Mouse (Mus musculus) MEL (cell line): ENCODE data around the gene Abcc1. TPM values are rescaled to one million over a fixed set of nuclear protein-coding genes. Genes with fewer than 3 reads are reported as not detected.

Experiments used
- DNase-seq: peaks from one replicate; pipeline ENCODE4 v3.0.0; 2011; ENCODE audit warnings: low read depth, low spot score
- H3K27ac ChIP-seq: 2 replicates; pipeline ENCODE4 v1.5.1; 2012; ENCODE audit warnings: low read depth, mild to moderate bottlenecking, control low read depth, low read length, moderate library complexity; ENCODE audit not compliant: control insufficient read depth
- H3K27me3 ChIP-seq, 2 experiments: fragments of 150-350 bp in 1 of 2; sonication (generic) in 1 of 2; 2 replicates each; pipeline ENCODE4 v1.6.1; 2012; ENCODE audit warnings: low read length in 2 of 2, mild to moderate bottlenecking in 2 of 2, improper control_type of control experiment in 1 of 2, moderate library complexity in 1 of 2; ENCODE audit not compliant: insufficient read depth in 2 of 2, control insufficient read depth in 1 of 2
- H3K36me3 ChIP-seq, 2 experiments: 2 replicates each; pipeline ENCODE4 v1.6.1; 2012 to 2014; ENCODE audit warnings: low read length in 2 of 2, improper control_type of control experiment in 1 of 2, inconsistent platforms in 1 of 2, mild to moderate bottlenecking in 1 of 2; ENCODE audit not compliant: insufficient read depth in 2 of 2, control insufficient read depth in 1 of 2
- H3K4me1 ChIP-seq, 2 experiments: fragments of 150-350 bp in 1 of 2; sonication (generic) in 1 of 2; 2 replicates each; pipeline ENCODE4 v1.6.1; 2012; ENCODE audit warnings: low read length in 2 of 2, improper control_type of control experiment in 1 of 2, mild to moderate bottlenecking in 1 of 2; ENCODE audit not compliant: insufficient read depth in 2 of 2, control insufficient read depth in 1 of 2
- H3K4me3 ChIP-seq, 2 experiments: fragments of 150-350 bp in 1 of 2; sonication (generic) in 1 of 2; 2 replicates each; pipeline ENCODE4 v1.5.1; 2012; ENCODE audit warnings: low read depth in 2 of 2, low read length in 2 of 2, mild to moderate bottlenecking in 2 of 2, moderate library complexity in 2 of 2, control low read depth in 1 of 2, improper control_type of control experiment in 1 of 2; ENCODE audit not compliant: control insufficient read depth in 1 of 2, insufficient read depth in 1 of 2
- H3K79me2 ChIP-seq: 2 replicates; pipeline ENCODE4 v1.6.1; 2012; ENCODE audit warnings: mild to moderate bottlenecking, low read length, moderate library complexity; ENCODE audit not compliant: control insufficient read depth, poor library complexity, insufficient read depth
- H3K9ac ChIP-seq: 2 replicates; pipeline ENCODE4 v1.6.1; 2012; ENCODE audit warnings: low read depth, mild to moderate bottlenecking, control low read depth, low read length, moderate library complexity; ENCODE audit not compliant: control insufficient read depth, poor library complexity, severe bottlenecking
- H3K9me3 ChIP-seq: fragments of 150-350 bp; sonication (generic); replicated peaks from 2 replicates; pipeline ENCODE4 v1.6.1; 2012; ENCODE audit warnings: mild to moderate bottlenecking, low read length, improper control_type of control experiment, moderate library complexity; ENCODE audit not compliant: insufficient read depth
- E2F4 ChIP-seq: IDR thresholded peaks from 2 replicates; pipeline ENCODE4 v1.6.1; 2011; ENCODE audit warnings: low read depth, low read length, improper control_type of control experiment, borderline replicate concordance
- ELF1 ChIP-seq: IDR thresholded peaks from 2 replicates; pipeline ENCODE4 v1.6.1; 2014; ENCODE audit warnings: low read depth, mild to moderate bottlenecking, inconsistent platforms, low read length, improper control_type of control experiment, moderate library complexity
- ETS1 ChIP-seq: IDR thresholded peaks from 2 replicates; pipeline ENCODE4 v1.6.1; 2012; ENCODE audit warnings: low read depth, mild to moderate bottlenecking, inconsistent platforms, low read length, improper control_type of control experiment, moderate library complexity
- GABPA ChIP-seq: IDR thresholded peaks from 2 replicates; pipeline ENCODE4 v1.6.1; 2012; ENCODE audit warnings: low read depth, mild to moderate bottlenecking, inconsistent platforms, low read length, improper control_type of control experiment, moderate library complexity
- GATA1 ChIP-seq: IDR thresholded peaks from 2 replicates; pipeline ENCODE4 v1.6.1; 2011; ENCODE audit warnings: low read depth, low read length, improper control_type of control experiment
- JUND ChIP-seq: IDR thresholded peaks from 2 replicates; pipeline ENCODE4 v1.6.1; 2011; ENCODE audit warnings: low read depth, mild to moderate bottlenecking, improper control_type of control experiment, low read length
- KAT2A ChIP-seq: conservative IDR thresholded peaks from 2 replicates; pipeline ENCODE4 v1.6.1; 2012; ENCODE audit warnings: low read depth, low read length, improper control_type of control experiment, inconsistent platforms
- MAFK ChIP-seq: IDR thresholded peaks from 2 replicates; pipeline ENCODE4 v1.6.1; 2011; ENCODE audit warnings: low read depth, mild to moderate bottlenecking, low read length, improper control_type of control experiment, borderline replicate concordance
- MAX ChIP-seq: IDR thresholded peaks from 2 replicates; pipeline ENCODE4 v1.6.1; 2011; ENCODE audit warnings: low read length, improper control_type of control experiment
- MAZ ChIP-seq: IDR thresholded peaks from 2 replicates; pipeline ENCODE4 v1.6.1; 2012; ENCODE audit warnings: low read depth, mild to moderate bottlenecking, inconsistent platforms, low read length, improper control_type of control experiment
- MYC ChIP-seq: IDR thresholded peaks from 2 replicates; pipeline ENCODE4 v1.6.1; 2011; ENCODE audit warnings: low read depth, mild to moderate bottlenecking, low read length, improper control_type of control experiment, moderate library complexity
- NELFE ChIP-seq: IDR thresholded peaks from 2 replicates; pipeline ENCODE4 v1.6.1; 2011; ENCODE audit warnings: low read depth, low read length, improper control_type of control experiment
- POLR2A ChIP-seq, 2 experiments: IDR thresholded peaks; 2 replicates each; pipeline ENCODE4 v1.6.1; 2011 to 2012; ENCODE audit warnings: low read length in 2 of 2, mild to moderate bottlenecking in 2 of 2, control low read depth in 1 of 2, improper control_type of control experiment in 1 of 2, low read depth in 1 of 2, moderate library complexity in 1 of 2; ENCODE audit not compliant: control insufficient read depth in 1 of 2, insufficient read depth in 1 of 2, poor library complexity in 1 of 2
- RAD21 ChIP-seq: IDR thresholded peaks from 2 replicates; pipeline ENCODE4 v1.6.1; 2011; ENCODE audit warnings: mild to moderate bottlenecking, low read depth, low read length, improper control_type of control experiment
- RCOR1 ChIP-seq: IDR thresholded peaks from 2 replicates; pipeline ENCODE4 v1.6.1; 2012; ENCODE audit warnings: low read depth, mild to moderate bottlenecking, inconsistent platforms, low read length, improper control_type of control experiment
- SIN3A ChIP-seq: IDR thresholded peaks from 2 replicates; pipeline ENCODE4 v1.6.1; 2012; ENCODE audit warnings: low read length, improper control_type of control experiment, inconsistent platforms
- SMC3 ChIP-seq: IDR thresholded peaks from 2 replicates; pipeline ENCODE4 v1.6.1; 2011; ENCODE audit warnings: low read depth, low read length, improper control_type of control experiment
- TCF12 ChIP-seq: IDR thresholded peaks from 2 replicates; pipeline ENCODE4 v1.6.1; 2014; ENCODE audit warnings: low read depth, mild to moderate bottlenecking, inconsistent platforms, low read length, improper control_type of control experiment, moderate library complexity
- ZC3H11A ChIP-seq: IDR thresholded peaks from 2 replicates; pipeline ENCODE4 v1.6.1; 2012; ENCODE audit warnings: low read depth, mild to moderate bottlenecking, inconsistent platforms, low read length, improper control_type of control experiment
- ZKSCAN1 ChIP-seq: IDR thresholded peaks from 2 replicates; pipeline ENCODE4 v1.6.1; 2012; ENCODE audit warnings: low read depth, mild to moderate bottlenecking, inconsistent platforms, low read length, improper control_type of control experiment, moderate library complexity
- polyA plus RNA-seq, 2 experiments: library from polyadenylated mRNA; stranded (reverse) in 1 of 2; unstranded in 1 of 2; fragments of >175 nt in 1 of 2; fragments of >200 nt in 1 of 2; gene quantifications; 2 replicates each; pipeline versions ENCODE4 v1.2.1 to v1.2.4; 2012; ENCODE audit warnings: low replicate concordance in 2 of 2, low read depth in 1 of 2; ENCODE audit not compliant: insufficient read length in 2 of 2, insufficient read depth in 1 of 2, missing spikeins in 1 of 2
- total RNA-seq: library from RNA; depleted of rRNA; stranded (reverse); fragments of 300-350 nt; gene quantifications from 2 replicates; pipeline ENCODE4 v1.2.3, GENCODE M21; 2012

Abcc1 gene
- total and polyA plus RNA-seq, 3 experiments = 31.5 to 39.8 (median 34.2) TPM

GRCm38 (mm10) chr16:14437446-14437982 lies 76.2 kb downstream of the Abcc1 start:
- no peak overlapping the region for H3K4me3 ChIP-seq
- H3K27me3 ChIP-seq = no peaks in the 10 kb centered on the region
- H3K79me2 ChIP-seq = no peaks in the 10 kb centered on the region
- no peak overlapping the region for H3K27ac ChIP-seq
- no peak for DNase-seq
- H3K36me3 ChIP-seq = peaks cover 0 to 3% of the 10 kb centered on the region in 2 experiments; a peak in 2 of 4 replicates
- no peaks in the 10 kb centered on the region for H3K9me3 ChIP-seq
- H3K4me1 ChIP-seq = no peaks in the 10 kb centered on the region
- no peak overlapping the region for H3K9ac ChIP-seq
- TF ChIP-seq TCF12 = no peak
- no peak for TF ChIP-seq MAX
- no peak for TF ChIP-seq POLR2A (IDR thresholded peaks at IDR 0.05; ENCODE audit: control insufficient read depth in 1 of 2, insufficient read depth in 1 of 2, low read depth in 1 of 2, low read length in 2 of 2, poor library complexity in 1 of 2)
- no peak for TF ChIP-seq ELF1
- TF ChIP-seq KAT2A = no peak
- TF ChIP-seq SIN3A = no peak
- no peak for TF ChIP-seq MAZ
- TF ChIP-seq ZKSCAN1 = no peak

GRCm38 (mm10) chr16:14438561-14438960 lies 77.2 kb downstream of the Abcc1 start:
- H3K27me3 ChIP-seq = no peaks in the 10 kb centered on the region
- H3K9me3 ChIP-seq = no peaks in the 10 kb centered on the region
- H3K4me1 ChIP-seq = no peaks in the 10 kb centered on the region
- no peak for TF ChIP-seq MAFK
- TF ChIP-seq POLR2A (IDR thresholded peaks at IDR 0.05; ENCODE audit: control insufficient read depth in 1 of 2, insufficient read depth in 1 of 2, low read depth in 1 of 2, low read length in 2 of 2, poor library complexity in 1 of 2) = no peak
- TF ChIP-seq ETS1 = no peak
- TF ChIP-seq GABPA = no peak
- TF ChIP-seq NELFE = no peak
- no peak for TF ChIP-seq ZC3H11A
- TF ChIP-seq MYC = no peak
- no peak for TF ChIP-seq JUND
- no peak for TF ChIP-seq RAD21
- no peak for TF ChIP-seq SMC3
- TF ChIP-seq MAX = no peak
- no peak for TF ChIP-seq E2F4
- no peak for TF ChIP-seq RCOR1
- TF ChIP-seq GATA1 = no peak
- no peak overlapping the region for H3K27ac ChIP-seq
- no peak overlapping the region for H3K9ac ChIP-seq
- H3K36me3 ChIP-seq = peaks cover 0 to 3% of the 10 kb centered on the region in 2 experiments; a peak in 2 of 4 replicates
- DNase-seq = no peak
- no peak overlapping the region for H3K4me3 ChIP-seq
- H3K79me2 ChIP-seq = no peaks in the 10 kb centered on the region
